Mouse (Mus musculus): ENCODE measurements around the gene Atad3a. TPM values are rescaled to one million over a fixed set of nuclear protein-coding genes. Genes with fewer than 3 reads are reported as not detected.

Atad3a gene
- polyA plus RNA-seq (2012; rRNA removed; ENCODE audit: low replicate concordance) = 140 and 144 TPM in 2 replicates

GRCm38 (mm10) chr4:155760613-155761355 lies at the start of gene Atad3a:
Gene Atad3a (minus strand): TSS chr4:155761093.

GRCm38 (mm10) chr4:155802741-155803339 lies 41.9 kb upstream of the Atad3a start, which contains the start of gene Mrpl20:
Gene Mrpl20 (plus strand): TSS chr4:155802878.

GRCm38 (mm10) chr4:155790021-155790489 lies 29.2 kb upstream of the Atad3a start, which contains the start of gene Ankrd65:
Gene Ankrd65 (plus strand): TSS chr4:155790439.

GRCm38 (mm10) chr4:155785819-155786218 lies 24.9 kb upstream of the Atad3a start, which contains the start of gene Tmem88b:
Gene Tmem88b (minus strand): TSS chr4:155785874.

GRCm38 (mm10) chr4:155774280-155774754 lies 13.4 kb upstream of the Atad3a start, which contains the start of gene Vwa1:
Gene Vwa1 (minus strand): TSS chr4:155774698.

GRCm38 (mm10) chr4:155734350-155734941 lies 26.4 kb downstream of the Atad3a start, which contains the start of gene Tmem240:
Gene Tmem240 (plus strand): TSS chr4:155734800.

DNA sequence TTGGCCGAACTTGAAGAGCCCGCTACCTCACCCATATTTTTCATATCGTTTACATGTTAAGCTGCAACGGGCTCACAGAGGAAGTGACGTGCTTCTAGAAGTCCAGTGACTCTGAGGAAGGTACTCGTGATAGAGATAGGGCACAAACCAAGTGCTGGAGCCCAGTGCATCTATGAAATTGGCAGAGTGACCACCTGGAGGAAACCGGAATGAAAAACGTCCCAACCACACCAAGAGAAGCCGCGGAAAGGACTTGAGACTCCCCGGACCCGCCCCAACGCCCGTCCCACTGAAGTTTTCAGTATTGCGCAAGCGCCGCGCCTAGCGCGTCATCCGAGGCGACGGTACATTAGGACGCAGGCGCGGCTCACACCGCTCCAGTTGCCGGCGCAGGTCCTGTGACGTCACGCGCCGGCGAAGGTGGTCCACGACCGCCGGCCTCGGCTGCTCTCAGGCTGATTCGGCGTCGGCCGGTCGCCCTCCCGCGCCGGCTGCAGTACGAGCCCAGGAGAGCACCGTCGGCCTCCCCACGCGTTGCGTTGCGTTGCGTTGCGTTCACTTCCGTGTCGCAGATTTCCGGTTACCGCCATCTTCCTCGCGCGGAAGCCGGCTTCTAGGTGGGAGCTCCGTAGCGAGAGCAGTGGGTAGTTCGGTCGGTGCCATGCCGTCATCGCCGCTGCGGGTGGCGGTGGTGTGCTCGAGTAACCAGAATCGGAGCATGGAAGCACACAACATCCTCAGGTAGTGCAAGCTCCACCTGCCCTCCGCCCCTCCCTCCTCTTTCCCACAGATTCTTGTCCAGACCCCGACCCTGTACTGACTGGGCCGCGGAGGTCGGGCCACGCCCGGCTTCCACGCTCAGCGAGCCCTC lies 55.9 kb downstream of the Atad3a start, which contains the start of gene Ssu72:
Gene Ssu72, plus strand, starts transcription at position 80 of the 871 bp plus-strand sequence.

GRCm38 (mm10) chr4:155694111-155694481 lies 66.8 kb downstream of the Atad3a start, which contains the start of gene Fndc10:
Gene Fndc10 (plus strand): TSS chr4:155694342.

Other genes starting within 250 kb of the Atad3a start
- 187 and 214 TPM in 2 replicates for gene Nadk, start 198.7 kb downstream of the Atad3a start, polyA plus RNA-seq (2012; rRNA removed; ENCODE audit: low replicate concordance)
- 9.1 and 11.8 TPM in 2 replicates for gene Slc35e2, start 159.7 kb downstream of the Atad3a start, polyA plus RNA-seq (2012; rRNA removed; ENCODE audit: low replicate concordance)
- gene Cdk11b, start 136.2 kb downstream of the Atad3a start, polyA plus RNA-seq (2012; rRNA removed; ENCODE audit: low replicate concordance) = 16.8 and 20.2 TPM in 2 replicates
- not detected in 2 replicates for gene Gm10563, start 115.7 kb downstream of the Atad3a start, polyA plus RNA-seq (2012; rRNA removed; ENCODE audit: low replicate concordance)
- 52.3 and 103 TPM in 2 replicates for gene Mmp23, start 107.7 kb downstream of the Atad3a start, polyA plus RNA-seq (2012; rRNA removed; ENCODE audit: low replicate concordance)
- gene Mib2, start 91.9 kb downstream of the Atad3a start, polyA plus RNA-seq (2012; rRNA removed; ENCODE audit: low replicate concordance) = 64.0 and 102 TPM in 2 replicates
- 21.6 and 35.6 TPM in 2 replicates for gene Fndc10, start 66.8 kb downstream of the Atad3a start, polyA plus RNA-seq (2012; rRNA removed; ENCODE audit: low replicate concordance)
- 88.8 and 157 TPM in 2 replicates for gene Ssu72, start 56.3 kb downstream of the Atad3a start, polyA plus RNA-seq (2012; rRNA removed; ENCODE audit: low replicate concordance)
- gene Tmem240, start 26.3 kb downstream of the Atad3a start, polyA plus RNA-seq (2012; rRNA removed; ENCODE audit: low replicate concordance) = 2.1 and 2.6 TPM in 2 replicates
- gene Vwa1, start 13.6 kb upstream of the Atad3a start, polyA plus RNA-seq (2012; rRNA removed; ENCODE audit: low replicate concordance) = 24.1 and 41.9 TPM in 2 replicates
- 1.9 and 2.6 TPM in 2 replicates for gene Tmem88b, start 24.8 kb upstream of the Atad3a start, polyA plus RNA-seq (2012; rRNA removed; ENCODE audit: low replicate concordance)
- 0.32 and 0.54 TPM in 2 replicates for gene Ankrd65, start 29.3 kb upstream of the Atad3a start, polyA plus RNA-seq (2012; rRNA removed; ENCODE audit: low replicate concordance)
- gene Mrpl20, start 41.8 kb upstream of the Atad3a start, polyA plus RNA-seq (2012; rRNA removed; ENCODE audit: low replicate concordance) = 47.4 and 59.6 TPM in 2 replicates
- gene Ccnl2, start 51.4 kb upstream of the Atad3a start, polyA plus RNA-seq (2012; rRNA removed; ENCODE audit: low replicate concordance) = 63.4 and 98.7 TPM in 2 replicates
- 149 and 245 TPM in 2 replicates for gene Aurkaip1, start 70.2 kb upstream of the Atad3a start, polyA plus RNA-seq (2012; rRNA removed; ENCODE audit: low replicate concordance)
- gene Mxra8, start 78.6 kb upstream of the Atad3a start, polyA plus RNA-seq (2012; rRNA removed; ENCODE audit: low replicate concordance) = 274 and 383 TPM in 2 replicates
- gene Dvl1, start 86.3 kb upstream of the Atad3a start, polyA plus RNA-seq (2012; rRNA removed; ENCODE audit: low replicate concordance) = 153 and 223 TPM in 2 replicates
- 1.3 and 1.5 TPM in 2 replicates for gene Tas1r3, start 102.3 kb upstream of the Atad3a start, polyA plus RNA-seq (2012; rRNA removed; ENCODE audit: low replicate concordance)
- 32.4 and 36.2 TPM in 2 replicates for gene Cptp, start 108.3 kb upstream of the Atad3a start, polyA plus RNA-seq (2012; rRNA removed; ENCODE audit: low replicate concordance)
- 33.7 and 47.4 TPM in 2 replicates for gene Ints11, start 108.5 kb upstream of the Atad3a start, polyA plus RNA-seq (2012; rRNA removed; ENCODE audit: low replicate concordance)
- 61.9 and 134 TPM in 2 replicates for gene Pusl1, start 130.7 kb upstream of the Atad3a start, polyA plus RNA-seq (2012; rRNA removed; ENCODE audit: low replicate concordance)
- gene Acap3, start 130.7 kb upstream of the Atad3a start, polyA plus RNA-seq (2012; rRNA removed; ENCODE audit: low replicate concordance) = 43.7 and 50.5 TPM in 2 replicates
- 39.4 and 89.6 TPM in 2 replicates for gene Ube2j2, start 182.7 kb upstream of the Atad3a start, polyA plus RNA-seq (2012; rRNA removed; ENCODE audit: low replicate concordance)
- gene C1qtnf12, start 201.2 kb upstream of the Atad3a start, polyA plus RNA-seq (2012; rRNA removed; ENCODE audit: low replicate concordance) = 113 and 117 TPM in 2 replicates
- gene B3galt6, start 231.6 kb upstream of the Atad3a start, polyA plus RNA-seq (2012; rRNA removed; ENCODE audit: low replicate concordance) = 5.2 and 10.7 TPM in 2 replicates
- 61.5 and 63.6 TPM in 2 replicates for gene Sdf4, start 231.8 kb upstream of the Atad3a start, polyA plus RNA-seq (2012; rRNA removed; ENCODE audit: low replicate concordance)